Mouse (Mus musculus): ENCODE measurements around the gene Galntl6.

DNA sequence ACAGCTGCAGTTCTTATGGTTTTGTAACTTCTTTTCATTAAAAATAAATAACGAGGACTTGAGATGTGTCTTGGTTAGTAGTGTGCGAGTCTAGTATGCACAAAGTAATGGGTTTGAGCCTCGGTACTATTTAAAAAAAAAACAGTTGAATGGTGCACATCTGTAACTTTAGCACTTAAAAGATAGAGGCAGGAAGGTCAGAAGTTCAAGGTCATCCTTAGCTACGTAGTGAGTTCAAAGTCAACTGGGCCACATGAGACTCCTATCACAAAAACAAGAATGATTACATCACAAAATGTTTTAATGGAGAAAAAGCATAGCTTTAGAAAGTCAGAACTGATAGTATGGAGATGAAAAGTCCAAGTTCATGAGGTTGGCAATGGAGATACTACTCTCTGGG lies 1175.2 kb downstream of the Galntl6 start:
- TF ChIP-seq CTCF (IDR thresholded peaks at IDR 0.05; ENCODE audit: extremely low read depth, insufficient read length, insufficient replicate concordance, low read depth, low read length) (no peak), POLR2A (IDR thresholded peaks at IDR 0.05; ENCODE audit: low read depth, low read length) (no peak)
